Mouse (Mus musculus): ENCODE data around the gene Ccdc57.
"Not testable (repeated sequence)": the region's sequence is repeated elsewhere in the genome, so short reads cannot be mapped to it uniquely, and the experiment has no call there.

Ccdc57 gene

DNA sequence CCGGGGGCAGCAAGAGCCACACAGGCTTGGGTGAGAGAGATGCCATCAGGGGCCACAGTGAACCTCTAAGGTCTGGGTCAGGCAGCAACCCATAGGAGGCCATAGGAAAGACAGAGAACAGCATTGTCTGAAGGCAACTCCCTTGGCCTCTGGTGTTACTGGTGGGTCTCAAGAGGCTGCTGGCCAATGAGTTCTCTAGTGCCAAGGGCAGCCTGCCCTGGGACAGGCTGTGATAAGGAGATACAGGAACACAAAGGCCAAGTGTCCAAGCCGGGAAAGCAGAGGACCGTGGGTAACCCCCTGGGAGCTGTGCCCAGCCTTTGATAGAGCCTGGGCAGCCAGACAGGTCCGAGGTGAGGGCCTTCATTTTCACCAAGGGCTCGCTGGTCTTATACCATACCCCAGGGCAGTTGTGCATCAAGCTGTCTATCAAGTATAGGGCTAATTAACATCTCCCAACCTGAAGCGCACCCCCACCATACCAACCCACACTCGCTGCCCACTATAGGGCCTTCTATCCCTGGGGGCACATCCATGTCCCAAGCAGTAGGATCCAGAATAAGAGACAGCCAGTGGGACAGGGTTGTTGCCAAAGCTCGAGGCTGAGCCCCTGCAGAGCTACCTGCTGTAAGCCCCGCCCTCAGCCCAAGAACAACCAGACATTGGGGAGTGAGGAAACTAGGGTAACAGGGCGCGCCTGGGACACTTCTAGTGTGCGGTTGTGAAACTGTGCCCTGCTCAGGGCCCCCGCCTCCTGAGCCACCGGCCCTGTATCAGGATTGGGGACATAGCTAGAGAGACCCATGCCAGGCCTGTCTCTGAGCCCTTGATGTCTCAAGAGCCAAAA is 111.4 kb downstream of the Ccdc57 start:
- no peak for DNase-seq (ENCODE audit: low read depth)

DNA sequence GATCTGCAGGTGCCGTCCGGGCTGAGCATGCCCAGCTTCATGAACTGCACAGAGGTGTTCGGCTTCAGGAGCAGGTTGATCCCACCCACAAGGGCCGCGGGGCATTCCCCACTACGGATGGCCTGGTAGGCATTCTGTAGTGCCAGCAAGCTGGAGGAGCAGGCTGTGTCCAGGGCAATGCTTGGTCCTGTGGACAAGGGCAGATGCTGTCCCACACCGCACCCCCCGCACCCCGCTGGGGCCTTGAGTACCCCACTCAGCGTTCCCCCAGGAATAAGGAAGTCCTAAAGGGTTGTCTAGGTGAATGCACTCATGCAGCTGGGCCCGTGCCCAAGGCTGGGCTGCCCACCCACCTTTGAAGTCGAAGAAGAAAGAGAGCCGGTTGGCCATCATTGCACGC is 112.1 kb downstream of the Ccdc57 start:
- DNase-seq (ENCODE audit: low read depth): no peak

DNA sequence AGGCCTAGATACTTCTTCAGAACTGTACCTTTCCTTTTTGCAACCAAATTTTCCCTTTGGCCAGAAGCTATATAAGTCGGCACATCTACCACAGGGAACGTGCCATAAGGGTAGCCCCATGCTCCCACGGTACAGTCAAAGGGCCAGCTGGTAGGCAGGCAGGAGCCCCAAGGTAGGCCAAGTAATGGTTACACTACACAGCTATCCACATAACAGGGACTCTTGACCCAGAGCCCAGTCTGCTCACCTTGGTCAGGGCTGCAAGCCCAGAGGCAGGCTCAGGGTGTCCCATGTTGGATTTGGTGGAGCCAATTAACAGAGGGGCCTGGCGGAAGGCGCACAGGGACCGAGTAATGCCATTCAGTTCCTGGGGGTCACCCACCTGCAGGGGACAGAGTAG is 113.1 kb downstream of the Ccdc57 start:
- DNase-seq (ENCODE audit: low read depth): no peak

DNA sequence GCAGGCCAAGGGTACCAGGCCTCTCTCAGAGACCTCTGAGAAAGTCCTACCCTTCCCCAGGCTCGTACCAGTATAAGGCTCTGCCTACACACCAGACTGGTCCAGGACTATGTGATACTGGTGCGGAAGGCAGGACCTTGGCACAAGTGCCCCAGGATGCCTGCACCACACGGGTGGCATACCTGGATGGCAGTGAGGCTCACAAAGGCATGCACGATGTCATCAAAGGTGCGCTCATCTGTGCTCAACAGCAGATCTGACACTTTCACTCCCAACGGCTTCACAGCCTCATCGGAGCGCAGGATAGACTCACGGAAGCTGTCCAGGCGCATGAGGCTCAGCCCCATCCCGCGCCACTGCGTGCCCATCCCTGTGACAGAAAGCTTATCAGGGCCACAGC is 114.4 kb downstream of the Ccdc57 start:
- no peak for DNase-seq (ENCODE audit: low read depth)

DNA sequence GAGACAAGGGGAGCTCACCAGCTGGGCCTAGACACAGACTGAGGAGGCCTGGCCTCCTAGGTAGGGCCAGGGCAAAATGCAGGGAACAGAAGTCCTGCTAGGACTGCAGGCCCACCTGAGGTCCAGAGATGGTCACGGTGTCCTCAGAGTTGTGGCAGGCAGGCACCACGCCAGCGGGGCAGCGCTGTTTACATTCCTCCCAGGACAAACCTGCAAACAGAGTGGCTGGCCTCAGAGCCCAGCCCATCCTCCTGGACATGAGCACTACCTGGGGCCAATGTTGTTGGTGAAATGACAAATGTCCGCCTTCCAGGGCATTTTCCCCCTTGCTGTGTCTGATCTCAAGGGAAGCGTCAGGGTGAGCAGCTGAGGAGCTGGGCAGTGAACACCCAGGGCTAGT is 115.3 kb downstream of the Ccdc57 start:
- no peak for DNase-seq (ENCODE audit: low read depth)

DNA sequence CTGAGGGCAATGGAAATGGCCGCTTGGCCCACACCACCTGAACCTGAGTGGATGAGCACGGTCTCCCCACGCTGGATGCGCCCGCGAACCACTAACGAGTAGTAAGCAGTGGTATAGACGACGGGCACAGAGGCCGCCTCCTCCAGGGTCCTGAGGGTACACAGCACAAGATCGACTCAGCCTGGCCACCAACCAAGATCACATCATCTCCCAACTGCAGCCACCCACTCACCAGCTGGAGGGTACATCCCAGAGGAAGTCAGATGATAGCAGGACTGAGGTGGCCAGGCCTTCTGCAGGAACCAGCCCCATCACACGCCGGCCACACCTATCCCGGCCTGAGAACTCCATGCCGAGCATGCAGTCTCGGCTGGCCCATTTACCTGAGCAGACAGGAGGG is 120.6 kb downstream of the Ccdc57 start:
- no peak for DNase-seq (ENCODE audit: low read depth)

DNA sequence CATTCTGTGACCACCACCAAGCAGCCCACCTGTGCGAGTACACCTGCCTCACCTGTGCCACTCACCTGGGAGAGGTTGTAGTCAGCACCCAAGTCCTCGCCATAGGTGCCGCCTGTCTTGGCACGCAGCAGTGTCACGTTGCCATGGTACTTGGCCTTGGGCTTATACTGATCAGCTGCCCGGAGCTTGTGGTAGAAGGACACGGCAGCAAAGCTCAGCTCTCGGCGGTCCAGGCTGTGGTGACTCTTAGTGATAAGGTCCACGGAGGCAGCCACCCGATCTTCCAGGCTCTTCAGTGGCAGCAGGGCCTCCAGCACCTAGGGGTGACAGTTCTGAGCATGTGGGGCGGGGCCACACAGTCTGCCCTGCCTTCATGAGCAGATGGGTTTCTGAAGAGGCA is 124.7 kb downstream of the Ccdc57 start:
- DNase-seq (ENCODE audit: low read depth): no peak

DNA sequence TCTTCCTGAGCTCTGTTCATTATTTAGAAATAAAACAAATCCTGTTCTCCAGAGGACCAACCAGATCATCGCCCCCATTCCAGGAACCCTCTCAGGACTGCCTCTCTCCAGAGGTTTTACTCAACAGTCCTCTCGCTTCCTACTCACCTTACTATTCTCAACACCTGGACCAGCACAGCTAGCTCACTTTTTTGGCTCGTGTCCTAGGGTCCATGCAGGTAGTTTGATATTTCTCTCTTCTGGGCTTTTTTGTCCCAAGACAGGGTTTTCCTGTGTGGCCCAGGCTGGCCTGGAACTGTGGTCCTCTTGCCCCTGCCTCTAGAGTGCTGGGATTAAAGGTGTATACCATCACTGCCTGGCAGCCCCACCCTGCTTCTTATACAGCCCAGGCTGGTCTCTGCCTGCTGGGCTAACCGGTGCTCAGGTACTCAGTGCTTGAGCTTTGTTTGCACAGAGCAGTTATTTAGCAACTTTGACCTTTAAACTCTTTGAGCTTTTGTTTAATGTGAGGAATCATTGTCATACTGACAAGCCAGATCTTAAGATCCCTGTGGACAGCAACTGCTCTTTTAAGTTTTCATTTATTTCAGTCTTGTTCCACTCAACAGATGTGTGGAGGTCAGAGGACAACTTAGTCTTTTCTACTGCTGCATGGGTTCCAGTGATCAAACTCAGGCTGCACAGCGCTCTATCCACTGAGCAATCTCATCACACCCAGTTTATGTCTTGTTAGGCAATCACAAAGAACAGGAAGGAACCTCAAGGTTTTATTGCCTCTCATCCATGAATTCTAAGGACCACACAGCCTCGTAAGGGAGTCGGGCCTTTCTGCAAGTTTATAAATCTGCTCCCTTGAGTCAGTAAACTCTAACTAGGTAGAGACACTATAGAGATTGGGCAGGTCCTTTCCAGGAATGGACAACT is 127.0 kb downstream of the Ccdc57 start:
- no peak for DNase-seq (ENCODE audit: low read depth)

DNA sequence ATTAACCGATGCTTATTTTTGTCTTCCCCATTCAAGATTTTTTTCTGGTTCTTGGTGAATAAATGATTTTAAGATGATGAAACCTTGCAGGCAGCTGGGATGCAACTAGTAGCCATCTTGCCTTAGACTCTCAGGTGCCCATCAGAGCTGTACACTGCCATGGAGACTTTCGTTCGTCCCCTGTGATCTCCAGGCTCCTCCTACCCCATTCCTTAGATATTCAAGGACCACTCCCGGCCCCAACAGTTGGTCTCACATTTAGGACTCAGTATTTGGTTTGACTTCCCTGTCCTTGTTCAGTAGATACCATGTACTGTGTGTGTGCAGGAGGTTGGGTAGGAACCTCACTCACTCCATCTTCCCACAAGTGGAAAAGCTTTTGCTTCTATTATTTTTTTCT is 127.9 kb downstream of the Ccdc57 start:
- DNase-seq (ENCODE audit: low read depth): no peak

DNA sequence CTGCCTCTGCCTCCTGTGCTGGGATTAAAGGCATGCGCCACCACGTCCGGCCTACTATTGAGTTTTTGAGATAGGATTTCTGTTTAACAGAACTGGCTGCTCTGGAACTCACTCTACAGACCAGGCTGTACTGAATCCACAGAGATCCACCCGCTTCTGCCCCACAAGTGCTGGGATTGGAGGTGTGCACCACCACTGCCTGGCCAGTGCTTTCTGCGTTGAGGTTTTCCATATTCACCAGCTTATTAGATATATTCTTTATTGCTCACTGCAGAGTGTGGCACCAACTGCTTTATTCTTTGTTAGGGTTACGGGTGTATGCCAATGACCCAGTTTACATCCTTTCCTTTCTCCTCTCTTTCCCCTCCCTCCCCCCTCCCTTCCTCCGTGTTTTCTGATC is 128.4 kb downstream of the Ccdc57 start:
- DNase-seq (ENCODE audit: low read depth): no peak

DNA sequence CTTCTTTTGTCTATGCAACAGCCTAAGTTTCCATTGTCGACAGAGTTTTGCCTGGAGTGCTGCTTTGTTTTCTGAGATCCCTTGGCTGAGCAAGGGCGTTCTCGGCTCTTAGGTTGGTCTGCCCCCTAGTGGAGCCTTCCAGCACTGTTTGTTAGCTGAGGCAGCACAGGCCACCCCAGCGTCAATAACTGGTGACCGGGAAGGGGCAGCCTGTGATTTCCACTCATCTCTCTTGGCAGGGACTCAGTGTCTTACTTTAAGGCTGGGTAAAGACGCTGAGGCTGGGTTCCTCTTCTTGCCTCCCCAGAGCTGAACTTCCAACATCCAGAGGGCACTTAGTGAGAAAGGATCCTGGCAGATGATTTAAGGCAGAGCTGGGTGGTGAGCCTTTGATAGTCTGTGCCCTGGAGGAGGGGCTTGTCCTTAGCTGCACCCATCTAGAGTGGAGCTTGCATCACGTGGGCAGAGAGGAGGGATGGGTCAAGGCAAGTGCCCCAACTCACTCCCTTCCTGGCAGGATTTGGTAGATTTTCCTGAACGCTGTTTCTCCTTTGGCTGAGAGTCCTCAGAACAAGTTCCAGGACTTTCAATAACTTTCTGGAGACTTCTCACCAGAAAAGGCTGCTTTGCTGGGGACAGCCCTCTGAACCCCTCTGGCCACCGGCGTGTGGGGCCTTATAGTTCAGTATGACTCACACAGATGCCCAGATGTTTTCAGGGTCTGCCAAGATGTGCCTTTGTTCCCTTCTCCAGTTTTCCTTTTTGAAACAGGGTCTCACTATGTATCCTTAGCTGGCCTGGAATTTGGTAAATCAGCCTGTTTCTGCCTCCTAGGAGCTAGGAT is 132.4 kb downstream of the Ccdc57 start:
- peak; percentile 96 for DNase-seq (ENCODE audit: low read depth)

DNA sequence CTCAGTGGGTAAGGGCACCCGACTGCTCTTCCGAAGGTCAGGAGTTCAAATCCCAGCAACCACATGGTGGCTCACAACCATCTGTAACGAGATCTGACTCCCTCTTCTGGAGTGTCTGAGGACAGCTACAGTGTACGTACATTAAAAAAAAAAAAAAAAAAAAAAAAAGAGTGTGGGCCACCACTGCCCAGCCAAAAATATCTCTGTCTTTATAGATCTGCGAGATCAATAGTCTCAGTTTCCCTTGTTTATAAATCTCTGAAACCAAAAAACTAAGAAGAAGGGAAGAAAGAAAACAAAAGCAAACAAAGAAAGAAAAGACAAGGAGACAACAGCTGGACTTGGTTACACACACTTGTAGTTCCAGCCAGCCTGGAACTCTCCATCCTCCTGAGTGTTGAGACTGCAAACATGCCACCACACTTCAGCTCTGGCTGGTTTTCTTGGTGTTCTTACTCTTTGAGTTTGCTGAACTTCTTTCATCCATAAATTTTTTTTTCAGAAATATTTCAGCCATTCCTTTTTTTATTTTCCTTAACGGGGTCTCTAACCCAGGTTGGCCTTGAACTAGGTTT is 133.3 kb downstream of the Ccdc57 start:
- DNase-seq (ENCODE audit: low read depth): peak; percentile 44

DNA sequence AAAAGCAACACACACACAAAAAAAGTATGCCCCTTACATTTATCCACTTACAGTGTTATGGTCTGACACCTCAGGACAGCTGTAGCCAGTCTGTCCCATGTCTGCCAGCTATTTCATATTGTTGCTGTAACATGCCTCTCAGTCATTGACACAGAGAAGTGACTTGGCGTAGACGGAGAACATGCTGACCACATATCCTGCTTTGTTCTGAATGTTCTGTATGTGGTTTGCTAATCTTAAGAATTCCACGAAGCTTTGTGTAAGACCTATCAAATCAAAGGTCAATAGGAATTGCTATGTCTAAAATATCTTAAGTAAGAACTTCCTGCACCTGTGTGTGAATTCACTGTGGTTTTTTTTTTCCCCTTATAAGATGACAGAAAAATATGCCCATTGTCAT is 134.4 kb downstream of the Ccdc57 start:
- DNase-seq (ENCODE audit: low read depth): no peak

DNA sequence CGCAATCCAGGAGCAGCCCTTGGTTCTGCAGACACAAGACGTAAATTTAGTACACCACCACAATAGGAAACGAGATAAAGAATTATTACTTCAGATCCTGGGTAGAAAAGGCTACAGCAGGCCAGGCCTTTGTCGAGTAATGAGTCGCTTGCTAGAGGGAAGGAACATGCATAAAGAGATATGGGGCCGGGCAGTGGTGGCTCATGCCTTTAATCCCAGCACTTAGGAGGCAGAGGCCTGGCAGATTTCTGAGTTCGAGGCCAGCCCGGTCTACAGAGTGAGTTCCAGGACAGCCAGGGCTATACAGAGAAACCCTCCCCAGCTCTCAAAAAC is 136.1 kb downstream of the Ccdc57 start:
- no peak for DNase-seq (ENCODE audit: low read depth)

DNA sequence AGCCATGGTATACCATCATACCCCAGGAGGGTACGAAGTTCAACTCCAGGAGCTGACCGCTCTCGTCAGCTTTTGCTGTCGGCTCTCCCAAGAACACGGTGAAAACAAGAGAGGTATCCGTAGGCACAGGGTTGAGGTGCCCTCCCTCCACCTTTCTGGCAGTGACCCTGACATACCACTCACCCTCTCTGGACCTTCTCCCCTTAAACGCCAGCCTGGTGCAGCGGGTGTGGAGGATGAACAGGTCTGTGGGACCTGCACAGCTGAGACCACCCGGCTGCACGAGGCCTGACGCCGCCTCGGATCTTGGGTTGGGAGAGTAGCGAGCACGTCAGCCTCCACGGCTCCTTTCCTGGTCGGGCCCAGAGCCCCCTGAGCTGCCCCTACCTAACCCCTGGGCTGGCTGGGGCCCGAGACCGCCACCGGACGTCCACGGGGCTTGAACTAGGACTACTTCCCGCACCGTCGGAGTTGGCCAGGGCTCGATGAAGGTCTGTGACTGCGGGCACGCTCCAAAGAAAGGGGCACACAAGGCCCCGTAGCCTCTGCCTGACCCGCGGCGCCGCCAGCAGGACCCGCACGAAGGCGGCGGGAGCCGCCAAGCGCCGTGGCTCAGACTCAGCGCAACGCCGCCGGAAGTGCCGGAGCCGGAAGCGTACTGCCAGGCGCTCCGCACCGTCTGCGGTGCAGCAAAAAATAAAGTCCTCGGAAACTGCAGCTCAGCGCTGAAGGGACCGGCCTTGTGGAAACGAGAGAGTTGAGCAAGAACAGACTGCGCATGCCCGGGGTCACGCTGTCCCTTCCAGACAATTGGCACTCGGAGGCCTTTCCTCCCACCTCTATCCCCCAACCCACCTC is 136.7 kb downstream of the Ccdc57 start, which contains the start of gene Dus1l:
Dus1l (minus strand) TSS at position 648 of the 858 bp plus-strand sequence.
- peak; percentile 98 for DNase-seq (ENCODE audit: low read depth)

DNA sequence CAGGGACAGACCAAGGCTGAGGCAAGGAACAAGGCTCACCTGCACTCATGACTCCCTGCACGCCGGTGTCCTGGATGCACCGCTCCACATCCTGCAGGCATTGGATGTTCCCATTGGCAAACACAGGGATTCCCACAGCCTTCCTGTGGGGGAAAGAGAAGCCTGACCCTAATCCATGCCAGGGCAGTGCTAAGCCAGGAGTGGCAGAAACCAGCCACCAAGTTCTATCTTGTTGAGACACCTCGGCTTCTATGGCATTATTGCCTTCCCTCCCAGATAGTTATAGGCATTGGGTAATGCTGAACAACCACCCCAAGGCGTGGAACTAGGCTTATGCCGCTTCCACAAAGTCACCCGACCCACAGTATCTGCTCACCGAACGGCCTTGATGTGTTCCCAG is 140.0 kb downstream of the Ccdc57 start:
- DNase-seq (ENCODE audit: low read depth): no peak

DNA sequence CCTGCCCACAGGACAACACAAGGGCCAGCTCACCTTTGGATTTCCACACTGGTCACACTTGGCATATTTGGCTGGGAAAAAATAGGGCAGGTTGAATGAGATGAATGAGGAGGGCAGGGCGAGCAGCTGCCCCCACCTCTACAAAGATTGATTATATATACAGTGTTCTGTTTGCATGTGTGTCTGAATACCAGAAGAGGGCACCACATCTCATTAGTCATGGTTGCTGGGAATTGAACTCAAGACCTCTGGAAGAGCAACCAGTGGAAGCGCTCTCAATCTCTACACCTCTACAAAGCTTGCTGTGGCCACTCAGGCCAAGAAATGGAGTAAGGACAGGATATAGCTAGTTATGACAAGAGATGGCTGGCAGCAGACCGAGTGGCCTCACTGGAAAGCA is 142.9 kb downstream of the Ccdc57 start:
- DNase-seq (ENCODE audit: low read depth): no peak

DNA sequence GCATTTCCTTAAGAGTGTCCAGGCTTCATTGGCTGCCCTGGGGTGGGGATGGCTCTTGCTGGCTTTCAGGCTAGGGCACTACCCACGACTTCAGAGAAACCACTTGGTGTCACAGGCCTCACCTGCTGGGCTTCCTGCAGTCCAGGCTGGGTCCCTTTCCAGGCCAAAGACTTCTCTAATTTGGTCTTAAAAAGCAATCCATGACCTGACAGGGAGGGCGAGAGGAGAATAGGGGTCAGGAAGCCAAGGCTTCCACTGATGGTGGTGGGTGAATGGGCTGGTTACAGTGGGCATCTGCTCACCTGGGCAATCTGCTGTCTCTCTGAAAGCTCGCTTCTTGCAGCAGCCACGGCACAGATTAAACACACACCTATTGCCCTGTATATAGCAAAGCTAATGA is 143.3 kb downstream of the Ccdc57 start:
- DNase-seq (ENCODE audit: low read depth): no peak

DNA sequence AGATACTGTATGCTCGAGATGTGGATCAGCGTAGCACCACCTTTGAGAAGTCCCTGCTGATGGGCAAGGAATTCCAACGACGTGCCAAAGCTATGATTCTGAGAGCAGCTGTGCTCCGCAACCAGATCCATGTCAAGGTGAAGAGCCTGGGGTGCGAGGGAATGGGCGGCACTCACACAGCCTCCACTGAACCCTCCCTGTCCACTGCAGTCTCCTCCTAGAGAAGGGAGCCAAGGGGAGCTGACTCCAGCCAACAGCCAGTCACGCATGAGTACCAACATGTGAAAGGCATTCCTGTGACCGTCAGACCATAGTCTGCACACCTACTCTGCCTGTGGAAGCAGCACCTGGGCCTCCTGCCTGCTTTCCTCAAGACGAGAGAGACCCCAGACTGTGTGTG is 144.2 kb downstream of the Ccdc57 start:
- DNase-seq (ENCODE audit: low read depth): not testable (repeated sequence)

DNA sequence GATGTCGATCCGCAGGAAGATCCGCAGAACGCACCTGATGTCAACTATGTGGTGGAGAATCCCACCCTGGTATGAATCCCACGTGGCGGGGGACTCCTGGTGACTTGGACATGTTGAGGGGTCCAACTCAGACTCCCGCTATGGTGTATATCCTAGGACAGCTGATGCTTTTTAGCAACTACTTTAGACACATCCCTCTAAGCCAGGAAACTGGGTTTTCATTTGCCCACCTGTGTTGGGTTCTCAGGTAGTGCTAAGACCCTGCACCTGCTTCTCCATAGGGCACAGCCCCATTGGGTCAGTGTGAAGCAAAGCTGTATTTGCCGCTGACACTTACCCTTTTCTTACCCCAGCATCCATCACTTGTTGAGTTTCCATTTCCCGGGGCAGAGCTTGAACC is 147.5 kb downstream of the Ccdc57 start:
- DNase-seq (ENCODE audit: low read depth): no peak
